Mouse (Mus musculus) embryonic fibroblast, embryonic 13.5 days (primary cell): ENCODE measurements around the gene Zfp277.

Experiments
- CTCF ChIP-seq: IDR thresholded peaks from 2 replicates; pipeline ENCODE4 v1.5.1; 2011; ENCODE audit warnings: mild to moderate bottlenecking, control low read depth, low read length, moderate library complexity, borderline replicate concordance; ENCODE audit not compliant: insufficient read depth
- POLR2A ChIP-seq: IDR thresholded peaks from 2 replicates; pipeline ENCODE4 v1.6.1; 2011; ENCODE audit warnings: low read depth, mild to moderate bottlenecking, control low read depth, low read length, moderate library complexity

GRCm38 (mm10) chr12:40445648-40446449 is at the start of gene Zfp277, which contains the start of gene Dock4:
- TF ChIP-seq POLR2A (peak; percentile 66), CTCF (no peak)
